Mouse (Mus musculus): ENCODE results near the gene Tas2r120.
"Not testable (repeated sequence)": the region's sequence is repeated elsewhere in the genome, so short reads cannot be mapped to it uniquely, and the experiment has no call there.

Tas2r120 gene

DNA sequence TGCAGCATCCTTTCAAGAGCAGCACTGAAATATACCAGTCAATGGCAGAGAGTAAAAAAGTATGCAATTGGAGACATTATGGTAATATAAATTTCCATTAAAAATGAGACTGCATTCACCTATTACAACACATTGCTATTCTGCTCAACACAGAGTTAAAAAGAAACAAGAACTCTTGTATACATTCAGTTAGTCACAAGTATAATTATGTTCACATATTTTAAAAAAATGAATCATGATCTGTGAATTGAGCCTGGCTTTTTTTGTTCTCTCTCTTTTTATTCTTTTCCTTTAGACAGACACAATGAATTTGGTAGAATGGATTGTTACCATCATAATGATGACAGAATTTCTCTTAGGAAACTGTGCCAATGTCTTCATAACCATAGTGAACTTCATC, at the start of gene Tas2r120:
Tas2r120 (plus strand) TSS at position 301 of the 400 bp plus-strand sequence.
- DNase-seq (ENCODE audit: low spot score) = no peak

DNA sequence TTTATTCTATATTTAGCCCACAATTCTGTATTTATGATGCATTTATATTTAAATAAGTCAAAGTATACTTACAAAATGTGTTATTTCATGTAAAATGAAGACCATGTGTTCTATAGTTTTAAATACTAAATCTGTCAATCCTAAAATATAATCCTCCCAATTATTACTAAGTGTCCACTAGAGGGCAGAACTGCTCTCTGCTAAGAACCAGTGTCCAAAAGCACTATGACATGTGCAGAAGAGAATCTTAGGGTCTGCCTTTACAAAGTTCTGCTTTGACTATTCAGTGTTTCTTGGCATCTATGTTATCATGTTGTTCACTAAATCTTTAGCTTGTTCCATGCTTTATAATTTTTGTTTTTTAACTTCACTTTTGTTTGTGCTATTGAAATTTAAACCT, 7.4 kb upstream of the Tas2r120 start:
- no peak for DNase-seq (ENCODE audit: low spot score)

DNA sequence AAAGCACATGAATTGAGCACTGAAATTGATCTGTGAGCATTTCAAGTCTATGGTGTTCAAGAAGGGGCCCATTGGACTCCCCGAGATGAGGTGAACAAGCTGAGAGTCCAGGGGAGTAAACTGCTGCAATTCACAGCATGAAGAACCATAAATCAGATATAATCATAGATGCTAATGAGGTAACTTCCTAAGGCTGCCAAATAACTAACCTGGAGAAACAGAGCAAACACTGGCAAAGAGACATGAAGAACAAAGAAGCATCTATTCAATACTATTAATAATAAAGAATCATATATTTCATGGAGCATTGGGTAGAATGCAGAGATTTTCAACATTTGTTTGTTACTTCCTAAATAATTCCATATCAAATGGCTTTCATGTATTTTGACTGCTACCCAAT, 5.3 kb upstream of the Tas2r120 start, which contains the start of gene A630073D07Rik:
A630073D07Rik (minus strand) TSS at position 101 of the 400 bp plus-strand sequence.
- DNase-seq (ENCODE audit: low spot score) = no peak

DNA sequence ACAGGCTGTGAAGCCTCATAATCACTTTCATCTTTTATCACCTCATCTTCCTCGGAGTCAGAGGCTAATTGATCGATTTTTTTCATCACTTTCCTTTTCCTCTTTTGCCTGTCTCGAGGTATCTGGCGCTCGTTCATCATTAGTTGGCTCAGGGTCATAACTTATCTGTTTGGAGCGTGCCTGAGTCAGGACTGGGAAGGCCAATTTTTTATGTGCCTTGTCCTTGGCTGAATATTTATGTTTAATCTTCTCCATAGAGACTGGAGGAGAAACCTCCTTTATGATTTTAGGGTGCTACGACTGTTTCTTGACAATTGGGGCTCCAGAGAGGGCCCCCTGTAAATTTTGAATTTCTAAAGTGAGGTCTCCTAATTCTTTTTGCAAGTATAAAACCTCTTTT, 34.8 kb downstream of the Tas2r120 start:
- not testable (repeated sequence) for DNase-seq (ENCODE audit: low spot score)

DNA sequence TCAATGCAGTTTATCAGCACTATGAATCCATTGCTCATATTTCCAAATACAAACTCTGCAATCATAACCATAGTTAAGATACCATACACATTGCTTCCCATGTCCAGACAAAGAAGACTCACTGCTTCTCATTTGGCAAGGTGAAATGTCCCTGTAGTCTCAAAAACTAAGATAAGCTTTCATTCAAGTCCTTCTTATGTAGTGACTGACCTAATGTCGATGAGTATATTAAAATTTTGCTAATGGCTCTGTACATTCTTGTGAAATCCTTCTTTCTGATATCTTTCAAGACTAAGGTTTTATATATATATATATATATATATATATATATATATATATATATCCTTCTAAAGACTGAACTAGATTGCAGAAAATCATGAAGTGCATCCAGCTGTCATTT, 44.2 kb downstream of the Tas2r120 start, which contains the start of gene Tas2r121:
Tas2r121 (minus strand) TSS at position 101 of the 400 bp plus-strand sequence.
- no peak for DNase-seq (ENCODE audit: low spot score)
